Mouse (Mus musculus) liver, embryonic 16.5 days (tissue): ENCODE results near the gene Slc5a8. TPM values are rescaled to one million over a fixed set of nuclear protein-coding genes. Genes with fewer than 3 reads are reported as not detected.

Source experiments
- ATAC-seq: fragments of 200-750 bp; cut with Nextera tagmentation; 2 replicates; pipeline ENCODE4 v1.8.0; 2017; ENCODE audit warnings: low read depth, mild to moderate bottlenecking, moderate number of reproducible peaks, moderate library complexity
- H3K27ac ChIP-seq: fragments of 300-500 bp; sonication (generic); 2 replicates; pipeline ENCODE4 v1.5.1; 2014; ENCODE audit warnings: mild to moderate bottlenecking, low read length
- H3K27me3 ChIP-seq: fragments of 300-500 bp; sonication (generic); 2 replicates; pipeline ENCODE4 v1.6.1; 2014; ENCODE audit warnings: low read depth, low read length, mixed read lengths; ENCODE audit not compliant: control insufficient read depth, insufficient read depth
- H3K36me3 ChIP-seq: fragments of 300-500 bp; sonication (generic); 2 replicates; pipeline ENCODE4 v1.6.1; 2014; ENCODE audit warnings: mild to moderate bottlenecking; ENCODE audit not compliant: control insufficient read depth, insufficient read depth
- H3K4me1 ChIP-seq: fragments of 300-500 bp; sonication (generic); 2 replicates; pipeline ENCODE4 v1.6.1; 2014; ENCODE audit warnings: low read depth, low read length, mixed read lengths; ENCODE audit not compliant: control insufficient read depth
- H3K4me2 ChIP-seq: fragments of 300-500 bp; sonication (generic); 2 replicates; pipeline ENCODE4 v1.6.1; 2014; ENCODE audit warnings: low read depth, low read length, mixed read lengths
- H3K4me3 ChIP-seq: fragments of 300-500 bp; sonication (generic); 2 replicates; pipeline ENCODE4 v1.5.1; 2014; ENCODE audit warnings: low read depth, mild to moderate bottlenecking, low read length
- H3K9ac ChIP-seq: fragments of 300-500 bp; sonication (generic); 2 replicates; pipeline ENCODE4 v1.6.1; 2014; ENCODE audit warnings: low read depth, low read length
- H3K9me3 ChIP-seq: fragments of 300-500 bp; sonication (generic); replicated peaks from 2 replicates; pipeline ENCODE4 v1.6.1; 2016; ENCODE audit warnings: low read length; ENCODE audit not compliant: control insufficient read depth
- WGBS: fragments of 180-500 bp; shearing (Covaris S2); extraction: QIAGEN DNeasy Blood & Tissue Kit; methylation state at CpG from one replicate; pipeline ENCODE4 v1.1.7; 2014; ENCODE audit not compliant: insufficient replicate concordance; 5-methylcytosine and 5-hydroxymethylcytosine counted together
- polyA plus RNA-seq: library from polyadenylated mRNA; unstranded; fragments of >200 nt; fragmentation: Nextera tagmentation; extraction: Ambion mirVana; gene quantifications from 2 replicates; pipeline ENCODE4 v1.2.1, GENCODE M21; 2015

The Slc5a8 gene
- polyA plus RNA-seq, 1 experiment from 2014 or later: not detected

DNA sequence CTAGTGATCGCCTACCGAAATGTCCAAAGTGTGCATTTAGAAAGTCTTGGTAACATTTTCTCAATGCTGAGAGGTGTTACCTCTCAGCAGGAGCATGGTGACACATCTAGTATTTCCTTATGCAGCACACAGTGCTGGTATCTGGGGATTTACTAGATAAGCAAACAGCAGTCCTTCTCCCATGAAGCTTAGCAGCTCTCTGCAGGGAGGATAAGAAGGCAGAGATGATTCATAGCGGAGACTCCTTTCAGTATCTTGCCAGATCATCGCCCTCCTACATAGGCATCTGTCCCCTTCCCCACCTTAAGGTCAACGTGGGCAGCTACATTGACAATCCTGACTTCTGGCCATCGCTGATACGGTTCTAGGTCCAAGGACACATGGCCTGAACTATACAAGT, 8.4 kb upstream of the Slc5a8 start:
- WGBS: 65% methylated on average over 7 of the region's 7 CpGs
- Histone ChIP-seq H3K36me3 (no peaks in the 10 kb centered on the region), H3K9ac (no peak overlapping the region), H3K4me2 (no peak overlapping the region), H3K9me3 (no peaks in the 10 kb centered on the region), H3K4me1 (no peaks in the 10 kb centered on the region), H3K27me3 (no peaks in the 10 kb centered on the region), H3K4me3 (no peak overlapping the region), H3K27ac (no peak overlapping the region)
- no peak for ATAC-seq

DNA sequence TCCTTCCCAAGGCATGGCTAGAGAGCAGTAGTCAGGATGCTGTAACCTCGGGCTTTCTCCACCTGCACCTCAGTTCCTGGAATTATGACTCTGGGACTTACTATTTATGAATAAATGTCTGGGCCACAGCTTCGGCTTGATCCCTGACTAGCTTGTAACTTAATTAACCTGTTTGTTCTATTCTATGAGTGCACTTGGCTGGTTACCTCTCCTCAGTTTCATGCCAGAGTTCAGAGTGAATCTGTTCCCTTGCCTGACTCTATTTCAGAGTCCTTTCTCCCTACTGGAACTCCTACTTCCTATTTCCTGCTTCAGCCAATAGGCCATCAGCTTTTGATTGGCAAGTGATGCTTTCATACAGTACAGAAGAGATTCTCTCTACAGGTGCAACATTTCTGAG, 2.1 kb upstream of the Slc5a8 start:
- H3K27me3 ChIP-seq: peaks cover 17% of the 10 kb centered on the region
- H3K9me3 ChIP-seq: no peaks in the 10 kb centered on the region
- no peak overlapping the region for H3K4me2 ChIP-seq
- no peak overlapping the region for H3K9ac ChIP-seq
- H3K36me3 ChIP-seq: no peaks in the 10 kb centered on the region
- H3K4me3 ChIP-seq: no peak overlapping the region
- ATAC-seq: no peak
- 55% methylated on average over 2 of the region's 2 CpGs for WGBS
- no peak overlapping the region for H3K27ac ChIP-seq
- no peaks in the 10 kb centered on the region for H3K4me1 ChIP-seq

DNA sequence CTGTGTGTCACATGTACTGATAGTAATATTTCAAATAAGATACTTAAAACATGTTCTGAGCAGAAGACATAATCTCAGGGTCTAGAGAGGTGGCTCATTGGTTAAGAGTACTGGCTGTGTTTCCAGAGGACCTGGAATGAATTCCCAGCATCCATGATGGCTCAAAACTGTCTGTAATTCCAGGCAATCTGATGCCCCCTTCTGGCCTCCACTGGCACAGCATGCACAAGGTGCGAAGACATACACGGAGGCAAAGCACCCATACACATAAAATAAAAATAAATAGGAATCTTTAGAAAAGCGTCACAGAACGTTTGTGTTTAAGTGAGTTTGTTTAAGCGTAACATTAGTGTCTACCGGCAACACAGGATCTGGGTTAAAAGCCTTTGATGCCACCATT, 956 bp upstream of the Slc5a8 start:
- peaks cover 17% of the 10 kb centered on the region for H3K27me3 ChIP-seq
- no peak for ATAC-seq
- WGBS: 59% methylated on average over 6 of the region's 6 CpGs
- no peak overlapping the region for H3K27ac ChIP-seq
- H3K9ac ChIP-seq: no peak overlapping the region
- H3K4me2 ChIP-seq: no peak overlapping the region
- H3K36me3 ChIP-seq: no peaks in the 10 kb centered on the region
- no peaks in the 10 kb centered on the region for H3K4me1 ChIP-seq
- H3K4me3 ChIP-seq: no peak overlapping the region
- H3K9me3 ChIP-seq: no peaks in the 10 kb centered on the region

DNA sequence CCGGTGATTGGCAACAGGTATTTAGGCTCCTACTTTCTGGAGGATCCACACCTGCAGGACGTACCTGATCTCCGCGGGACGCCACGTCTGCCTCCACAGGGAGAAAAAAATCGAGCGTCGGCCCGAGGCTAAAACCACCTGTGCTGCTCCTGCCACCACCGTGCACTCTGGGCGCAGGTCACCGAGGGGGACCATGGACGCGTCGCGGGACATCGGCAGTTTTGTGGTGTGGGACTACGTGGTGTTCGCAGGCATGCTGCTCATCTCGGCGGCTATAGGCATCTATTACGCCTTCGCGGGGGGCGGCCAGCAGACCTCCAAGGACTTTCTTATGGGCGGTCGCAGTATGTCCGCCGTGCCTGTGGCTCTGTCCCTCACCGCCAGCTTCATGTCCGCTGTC, 322 bp downstream of the Slc5a8 start:
- H3K9me3 ChIP-seq: no peaks in the 10 kb centered on the region
- no peak overlapping the region for H3K4me2 ChIP-seq
- peaks cover 17% of the 10 kb centered on the region for H3K27me3 ChIP-seq
- H3K4me3 ChIP-seq: no peak overlapping the region
- no peak overlapping the region for H3K9ac ChIP-seq
- H3K27ac ChIP-seq: no peak overlapping the region
- ATAC-seq: no peak
- H3K36me3 ChIP-seq: no peaks in the 10 kb centered on the region
- 3% methylated on average over 32 of the region's 32 CpGs for WGBS
- H3K4me1 ChIP-seq: no peaks in the 10 kb centered on the region

DNA sequence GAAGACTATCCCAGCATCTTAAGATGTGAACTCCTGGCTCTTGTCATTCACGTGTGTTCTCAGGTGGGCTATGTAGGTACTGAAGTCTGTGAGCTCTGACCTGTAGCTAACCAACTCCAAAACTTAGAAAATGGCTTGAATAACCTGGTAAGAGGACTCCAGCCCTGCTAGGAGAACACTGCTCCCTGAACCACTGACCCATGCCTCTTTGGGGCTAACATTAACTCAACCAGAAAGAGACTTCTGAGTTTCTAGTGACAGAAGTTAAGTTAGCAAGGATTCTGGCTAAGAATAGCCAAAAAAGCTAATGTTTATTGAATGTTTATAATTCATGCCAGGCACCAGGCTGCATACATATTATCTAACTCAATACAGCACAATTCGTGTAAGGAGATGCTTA, 2.6 kb downstream of the Slc5a8 start:
- 30% methylated on average over 2 of the region's 2 CpGs for WGBS
- no peak overlapping the region for H3K27ac ChIP-seq
- peaks cover 17% of the 10 kb centered on the region for H3K27me3 ChIP-seq
- H3K4me3 ChIP-seq: no peak overlapping the region
- no peak overlapping the region for H3K9ac ChIP-seq
- no peaks in the 10 kb centered on the region for H3K36me3 ChIP-seq
- H3K4me2 ChIP-seq: no peak overlapping the region
- H3K9me3 ChIP-seq: no peaks in the 10 kb centered on the region
- no peaks in the 10 kb centered on the region for H3K4me1 ChIP-seq
- ATAC-seq: no peak

DNA sequence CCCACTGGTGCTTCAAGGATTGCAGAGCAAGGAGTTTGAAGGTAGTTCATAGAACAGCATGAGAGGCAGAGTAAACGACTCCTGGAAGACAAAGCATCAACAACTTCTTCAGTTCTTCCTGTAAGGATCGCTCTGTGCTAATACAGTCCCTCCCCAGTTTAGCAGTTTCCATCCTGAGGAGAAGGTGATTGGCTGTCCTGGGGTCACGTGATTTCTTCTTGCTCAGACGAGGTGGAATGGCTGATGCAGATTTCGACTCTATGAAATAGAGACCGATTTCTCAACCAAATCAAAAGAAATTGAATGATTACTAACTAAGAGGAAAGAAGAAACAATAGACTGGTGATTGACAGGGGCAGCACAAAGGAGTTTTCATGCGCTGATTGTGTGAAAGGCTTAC, 5.6 kb downstream of the Slc5a8 start:
- WGBS: 62% methylated on average over 7 of the region's 7 CpGs
- no peak overlapping the region for H3K4me2 ChIP-seq

DNA sequence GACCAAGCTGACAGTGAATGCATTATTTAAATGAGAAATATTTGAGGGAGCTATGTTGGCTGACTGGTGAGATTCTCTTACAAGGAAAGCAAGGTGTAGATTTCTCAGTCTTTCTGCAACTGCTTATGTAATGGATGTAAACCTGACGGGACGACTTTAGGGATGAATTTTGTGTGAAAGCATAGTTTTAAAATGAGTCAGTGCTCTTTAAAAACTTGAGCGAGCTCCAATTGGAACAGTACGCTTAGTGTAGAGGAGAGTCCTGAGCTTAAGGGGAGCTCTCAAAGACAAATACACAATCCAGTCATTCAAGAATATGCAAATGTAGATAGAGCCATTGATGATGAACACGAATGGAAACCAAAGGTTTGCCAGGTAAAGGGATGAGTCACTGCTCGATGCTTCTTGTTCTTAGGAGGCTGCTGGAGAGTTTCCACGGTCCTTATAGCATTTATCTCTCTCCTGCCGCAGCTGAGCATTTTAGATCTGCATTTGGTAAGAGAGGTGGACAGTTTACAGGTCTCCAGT, 6.8 kb downstream of the Slc5a8 start:
- no peak overlapping the region for H3K9ac ChIP-seq
- no peaks in the 10 kb centered on the region for H3K4me1 ChIP-seq
- 61% methylated on average over 8 of the region's 8 CpGs for WGBS
- no peak for ATAC-seq
- no peaks in the 10 kb centered on the region for H3K27me3 ChIP-seq
- no peaks in the 10 kb centered on the region for H3K9me3 ChIP-seq
- no peak overlapping the region for H3K4me3 ChIP-seq
- no peak overlapping the region for H3K27ac ChIP-seq
- no peaks in the 10 kb centered on the region for H3K36me3 ChIP-seq
- H3K4me2 ChIP-seq: no peak overlapping the region

More for the DNA sequence above, 5.6 kb downstream of the Slc5a8 start:
- no peak for ATAC-seq
- peaks cover 2% of the 10 kb centered on the region for H3K27me3 ChIP-seq
- H3K9ac ChIP-seq: no peak overlapping the region
- H3K36me3 ChIP-seq: no peaks in the 10 kb centered on the region
- no peak overlapping the region for H3K4me3 ChIP-seq
- no peaks in the 10 kb centered on the region for H3K9me3 ChIP-seq
- H3K4me1 ChIP-seq: no peaks in the 10 kb centered on the region
- no peak overlapping the region for H3K27ac ChIP-seq

DNA sequence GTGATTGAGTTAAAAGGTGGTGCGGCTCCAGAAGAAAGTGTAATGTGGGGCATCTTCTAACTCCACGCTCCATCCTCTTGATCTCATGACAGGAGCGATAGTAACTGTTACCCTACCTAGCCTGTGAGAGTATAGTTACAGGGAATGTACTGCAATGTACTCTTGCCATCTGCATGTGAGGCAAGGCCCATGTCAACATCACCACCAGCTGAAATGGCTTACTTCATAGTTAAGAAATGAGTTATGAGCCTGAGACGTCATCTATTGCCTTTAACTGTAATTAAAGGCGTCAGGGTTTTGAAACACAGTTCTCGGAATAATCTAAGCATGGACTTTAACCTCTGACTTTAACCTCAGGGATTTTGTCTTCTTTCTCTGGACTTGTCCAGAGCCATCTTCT, 11.2 kb downstream of the Slc5a8 start:
- no peak overlapping the region for H3K4me2 ChIP-seq
- WGBS: 62% methylated on average over 6 of the region's 6 CpGs
- no peak for ATAC-seq
- H3K9ac ChIP-seq: no peak overlapping the region
- no peak overlapping the region for H3K4me3 ChIP-seq
- H3K27ac ChIP-seq: no peak overlapping the region
- no peaks in the 10 kb centered on the region for H3K27me3 ChIP-seq
- H3K36me3 ChIP-seq: no peaks in the 10 kb centered on the region
- H3K4me1 ChIP-seq: no peaks in the 10 kb centered on the region
- no peaks in the 10 kb centered on the region for H3K9me3 ChIP-seq

DNA sequence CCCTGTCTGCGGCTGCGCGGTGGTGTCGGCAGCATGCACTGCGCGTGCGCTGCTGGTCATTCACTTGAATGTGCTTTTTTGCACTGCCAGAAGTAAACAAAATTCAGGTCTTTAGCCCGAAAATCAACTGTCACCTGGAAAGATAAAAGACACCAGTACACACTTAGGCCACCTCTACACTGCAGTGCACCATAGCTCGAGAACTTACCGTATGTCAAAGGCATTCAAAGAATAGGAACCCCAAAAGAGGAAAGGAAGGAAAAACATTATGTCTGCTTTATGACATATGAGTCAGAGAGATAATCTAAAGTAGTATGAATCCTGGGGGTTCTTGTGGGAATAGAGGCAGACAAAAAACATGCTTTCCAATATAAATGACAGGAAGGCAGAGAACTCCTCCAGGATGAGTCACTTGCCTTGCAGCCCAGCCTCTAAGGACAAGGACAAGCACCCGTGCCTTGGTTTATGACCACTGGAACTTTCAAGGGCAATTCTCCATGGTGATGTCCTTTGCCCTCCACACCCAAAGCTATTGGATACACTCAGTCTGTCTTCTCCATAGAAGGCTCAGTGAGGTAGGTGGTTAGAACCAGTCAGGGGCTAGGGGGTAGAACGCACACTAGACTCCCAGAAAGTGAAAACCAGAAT, 64.0 kb downstream of the Slc5a8 start:
- no peak overlapping the region for H3K9ac ChIP-seq
- 69% methylated on average over 12 of the region's 12 CpGs for WGBS
- no peak overlapping the region for H3K27ac ChIP-seq
- no peak overlapping the region for H3K4me3 ChIP-seq
- no peak overlapping the region for H3K4me2 ChIP-seq
- H3K36me3 ChIP-seq: no peaks in the 10 kb centered on the region
- H3K4me1 ChIP-seq: no peaks in the 10 kb centered on the region
- ATAC-seq: no peak
- no peaks in the 10 kb centered on the region for H3K9me3 ChIP-seq
- no peaks in the 10 kb centered on the region for H3K27me3 ChIP-seq
